ENCODE assay signal across 8 mouse cellular contexts in the genomic region with DNA sequence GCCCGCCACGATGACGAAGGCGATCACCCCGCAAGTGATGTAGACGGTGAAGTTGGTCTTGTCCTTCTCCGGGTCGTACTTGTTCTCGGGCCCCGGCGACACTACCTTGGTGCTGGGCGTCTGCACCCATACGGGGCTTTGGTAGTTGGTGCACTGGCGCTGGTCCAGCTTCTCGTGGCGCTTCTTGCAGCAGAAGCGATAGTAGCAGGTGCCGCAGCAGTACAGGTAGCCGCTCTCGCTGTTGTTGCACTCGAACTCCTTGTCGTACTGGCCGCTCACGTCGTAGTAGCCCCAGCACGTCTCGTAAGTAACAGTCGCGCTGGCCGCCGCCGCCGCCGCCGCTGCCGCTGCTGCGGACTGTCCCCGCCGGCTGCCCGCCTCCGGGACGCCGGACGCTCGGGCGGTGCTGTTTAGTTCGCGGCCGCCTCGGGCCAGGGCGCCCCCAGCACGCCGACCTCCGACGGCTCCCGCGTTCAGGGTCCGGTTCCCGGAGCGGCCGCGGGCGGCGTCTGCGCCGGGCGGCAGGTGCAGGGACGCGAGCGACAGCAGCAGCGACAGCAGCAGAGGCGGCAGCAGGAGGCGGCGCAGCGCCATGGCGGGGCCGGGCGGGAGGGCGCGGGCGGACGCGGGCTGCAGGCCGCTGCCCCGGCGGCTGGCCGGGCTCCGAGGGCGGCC. TPM values are rescaled to one million over a fixed set of nuclear protein-coding genes. Genes with fewer than 3 reads are reported as not detected.
DNase-seq lines count a peak whose midpoint lies in the region; ATAC-seq and TF ChIP-seq lines count a peak whose summit lies in the region.

Gene Shisa6 (minus strand): TSS at position 594 of the 675 bp plus-strand sequence.

- no peak for TF ChIP-seq CTCF in liver, postnatal 0 days (IDR thresholded peaks at IDR 0.05; ENCODE audit: low read depth)
- TF ChIP-seq CTCF in thymus, adult 2 months (IDR thresholded peaks at IDR 0.05; ENCODE audit: borderline replicate concordance, control insufficient read depth, extremely low read depth, insufficient read depth, low read length, poor library complexity) = no peak

- no peak for DNase-seq in heart, adult 11 months
- DNase-seq in ZHBTc4 (ENCODE audit: low read depth, low spot score) = peak; percentile 58
- peak; percentile 20 for DNase-seq in kidney, postnatal 10 days
- DNase-seq in liver, postnatal 0 days = no peak
- no peak for DNase-seq in thymus, adult 2 months

- TF ChIP-seq EP300 in liver, postnatal 0 days (IDR thresholded peaks at IDR 0.05; ENCODE audit: low read depth) = no peak

- peaks cover 72% of the 10 kb centered on the region for H3K27me3 ChIP-seq in heart, embryonic 11.5 days (ENCODE audit: control insufficient read depth, insufficient read depth, low read length)
- peaks cover 79% of the 10 kb centered on the region for H3K27me3 ChIP-seq in forebrain, embryonic 13.5 days
- H3K27me3 ChIP-seq in liver, postnatal 0 days (ENCODE audit: insufficient read depth, low read length) = peaks cover 56% of the 10 kb centered on the region
- H3K27me3 ChIP-seq in stomach, embryonic 16.5 days (ENCODE audit: control insufficient read depth, insufficient read depth, low read length) = peaks cover 59% of the 10 kb centered on the region
- no peaks in the 10 kb centered on the region; the same call in 1 of the 2 replicates for H3K27me3 ChIP-seq in thymus, adult 2 months (ENCODE audit: control insufficient read depth, insufficient read depth, low read length)

- peak within 1 kb of the TSS; percentile 63 for H3K4me3 ChIP-seq in heart, embryonic 11.5 days (ENCODE audit: low read depth, low read length)
- H3K4me3 ChIP-seq in forebrain, embryonic 13.5 days = peak within 1 kb of the TSS; percentile 67
- H3K4me3 ChIP-seq in liver, postnatal 0 days (ENCODE audit: low read depth, low read length) = peak within 1 kb of the TSS; percentile 32
- H3K4me3 ChIP-seq in stomach, embryonic 16.5 days (replicated peaks; ENCODE audit: low read length) = peak within 1 kb of the TSS; percentile 55
- no peak within 1 kb of the TSS for H3K4me3 ChIP-seq in thymus, adult 2 months (ENCODE audit: control insufficient read depth, insufficient read depth, low read length)

- peak within 1 kb of the TSS; percentile 54; the same call in 1 of the 2 replicates for H3K9ac ChIP-seq in heart, embryonic 11.5 days (ENCODE audit: low read depth, low read length)
- H3K9ac ChIP-seq in forebrain, embryonic 13.5 days = peak within 1 kb of the TSS; percentile 72
- no peak within 1 kb of the TSS for H3K9ac ChIP-seq in liver, postnatal 0 days (replicated peaks)
- peak within 1 kb of the TSS; percentile 60 for H3K9ac ChIP-seq in stomach, embryonic 16.5 days (ENCODE audit: low read length)

- WGBS in heart, embryonic 11.5 days (ENCODE audit: insufficient replicate concordance) = 2% methylated on average over 71 of the region's 89 CpGs
- under 1% methylated on average over 60 of the region's 89 CpGs for WGBS in forebrain, embryonic 13.5 days
- 2% methylated on average over 59 of the region's 89 CpGs for WGBS in liver, postnatal 0 days (ENCODE audit: insufficient replicate concordance)
- under 1% methylated on average over 75 of the region's 89 CpGs for WGBS in stomach, embryonic 16.5 days
- WGBS in thymus, adult 2 months = 6% methylated on average over 86 of the region's 89 CpGs

- H3K4me1 ChIP-seq in heart, embryonic 11.5 days (ENCODE audit: control insufficient read depth, insufficient read depth, low read length) = no peaks in the 10 kb centered on the region
- peaks cover 31% of the 10 kb centered on the region for H3K4me1 ChIP-seq in forebrain, embryonic 13.5 days
- H3K4me1 ChIP-seq in liver, postnatal 0 days (ENCODE audit: insufficient read depth) = no peaks in the 10 kb centered on the region
- no peaks in the 10 kb centered on the region for H3K4me1 ChIP-seq in stomach, embryonic 16.5 days (ENCODE audit: control insufficient read depth, insufficient read depth, low read length)
- H3K4me1 ChIP-seq in thymus, adult 2 months (replicated peaks; ENCODE audit: control insufficient read depth, insufficient read depth, low read length) = no peaks in the 10 kb centered on the region

- H3K9me3 ChIP-seq in heart, embryonic 11.5 days (replicated peaks; ENCODE audit: control insufficient read depth, low read length) = no peaks in the 10 kb centered on the region
- no peaks in the 10 kb centered on the region for H3K9me3 ChIP-seq in forebrain, embryonic 13.5 days (replicated peaks)
- H3K9me3 ChIP-seq in liver, postnatal 0 days (ENCODE audit: low read length) = no peaks in the 10 kb centered on the region
- no peaks in the 10 kb centered on the region for H3K9me3 ChIP-seq in stomach, embryonic 16.5 days (replicated peaks; ENCODE audit: control insufficient read depth, low read length)

- H3K36me3 ChIP-seq in heart, embryonic 11.5 days (ENCODE audit: control insufficient read depth, insufficient read depth, low read length) = no peaks in the 10 kb centered on the region
- H3K36me3 ChIP-seq in forebrain, embryonic 13.5 days (ENCODE audit: poor library complexity, severe bottlenecking) = no peaks in the 10 kb centered on the region
- no peaks in the 10 kb centered on the region for H3K36me3 ChIP-seq in liver, postnatal 0 days (replicated peaks; ENCODE audit: insufficient read depth, low read length)
- no peaks in the 10 kb centered on the region for H3K36me3 ChIP-seq in stomach, embryonic 16.5 days (ENCODE audit: control insufficient read depth, insufficient read depth, low read length)
- H3K36me3 ChIP-seq in thymus, adult 2 months (ENCODE audit: control insufficient read depth, insufficient read depth, low read length) = no peaks in the 10 kb centered on the region

- no peak within 1 kb of the TSS for H3K27ac ChIP-seq in heart, embryonic 11.5 days (ENCODE audit: low read depth, low read length)
- peak within 1 kb of the TSS; percentile 19 for H3K27ac ChIP-seq in forebrain, embryonic 13.5 days
- no peak within 1 kb of the TSS for H3K27ac ChIP-seq in liver, postnatal 0 days (ENCODE audit: low read depth)
- H3K27ac ChIP-seq in stomach, embryonic 16.5 days (ENCODE audit: low read length) = no peak within 1 kb of the TSS
- no peak within 1 kb of the TSS for H3K27ac ChIP-seq in thymus, adult 2 months (ENCODE audit: control insufficient read depth, insufficient read depth, low read length)

- 0 out of 2 replicates have a peak, but pooled peaks have one; percentile 20 for ATAC-seq in heart, embryonic 11.5 days (replicated peaks; ENCODE audit: insufficient number of reproducible peaks, low FRiP score, low TSS enrichment)
- ATAC-seq in forebrain, embryonic 13.5 days = peak; percentile 77
- no peak for ATAC-seq in liver, postnatal 0 days
- ATAC-seq in stomach, embryonic 16.5 days (ENCODE audit: insufficient read depth, low FRiP score) = peak; percentile 37; the same call in 1 of the 2 replicates

- no peak for TF ChIP-seq POLR2A in thymus, adult 2 months (IDR thresholded peaks at IDR 0.05; ENCODE audit: control insufficient read depth, extremely low read depth, insufficient read depth, low read length, poor library complexity)

- H3K4me2 ChIP-seq in heart, embryonic 11.5 days = peak within 1 kb of the TSS; percentile 97
- peak within 1 kb of the TSS; percentile 91 for H3K4me2 ChIP-seq in forebrain, embryonic 13.5 days
- peak within 1 kb of the TSS; percentile 53 for H3K4me2 ChIP-seq in liver, postnatal 0 days (ENCODE audit: low read depth, low read length)
- peak within 1 kb of the TSS; percentile 85 for H3K4me2 ChIP-seq in stomach, embryonic 16.5 days (ENCODE audit: low read depth, low read length)

RNA-seq across cellular contexts. Expression of gene Shisa6, which starts in this region (rescaled TPM):
- polyA plus RNA-seq in heart, embryonic 11.5 days (2014; fragmentation: Nextera tagmentation; extraction: Ambion mirVana) = 0.40 and 0.66 TPM in 2 replicates
- 1.5 and 1.7 TPM in 2 replicates for polyA plus RNA-seq in forebrain, embryonic 13.5 days (2015; fragmentation: Nextera tagmentation; extraction: Ambion mirVana)
- polyA plus RNA-seq in liver, postnatal 0 days (2015; fragmentation: Nextera tagmentation; extraction: Ambion mirVana) = not detected in 2 replicates
- polyA plus RNA-seq in stomach, embryonic 16.5 days (2015; fragmentation: Nextera tagmentation; extraction: Ambion mirVana) = 0.36 and 0.40 TPM in 2 replicates
- 1.8 and 2.1 TPM in 2 replicates for polyA plus RNA-seq in thymus, adult 2 months (2012; rRNA removed)

Comparison
In these comparisons a context has a peak if more than half of its experiments do, and no peak if none do; other contexts are left out.
1. Peak in ATAC-seq, H3K4me3 ChIP-seq, H3K9ac ChIP-seq and H3K4me2 ChIP-seq in heart, embryonic 11.5 days; RNA of the gene not detected or under 1 TPM.
2. Peak in ATAC-seq, H3K4me3 ChIP-seq, H3K9ac ChIP-seq and H3K4me2 ChIP-seq in stomach, embryonic 16.5 days; RNA of the gene not detected or under 1 TPM.
3. DNase-seq: peak in ZHBTc4 (single experiment) and kidney, postnatal 10 days (single experiment); none in heart, adult 11 months (single experiment), liver, postnatal 0 days (single experiment) and thymus, adult 2 months (single experiment).
4. Peak in every context shown above with its lines, with median percentiles within 50 percentile points of each other: H3K4me2 ChIP-seq.